Mouse (Mus musculus) olfactory bulb, adult 2 months (tissue): ENCODE data around the gene Akip1. TPM values are rescaled to one million over a fixed set of nuclear protein-coding genes. Genes with fewer than 3 reads are reported as not detected.

Experiments used
- H3K27ac ChIP-seq: fragments of 200-500 bp; 2 replicates; pipeline ENCODE4 v1.5.1; 2012; ENCODE audit warnings: low read depth, low read length; ENCODE audit not compliant: insufficient read depth
- H3K4me1 ChIP-seq: fragments of 200-500 bp; 2 replicates; pipeline ENCODE4 v1.6.1; 2012; ENCODE audit warnings: low read length; ENCODE audit not compliant: control insufficient read depth, insufficient read depth
- H3K4me3 ChIP-seq: fragments of 200-500 bp; 2 replicates; pipeline ENCODE4 v1.5.1; 2012; ENCODE audit warnings: mild to moderate bottlenecking, low read depth, low read length, moderate library complexity; ENCODE audit not compliant: insufficient read depth
- CTCF ChIP-seq: fragments of 200-500 bp; IDR thresholded peaks from 2 replicates; pipeline ENCODE4 v1.5.1; 2012; ENCODE audit warnings: low read depth, mild to moderate bottlenecking, low read length, moderate library complexity; ENCODE audit not compliant: insufficient read depth
- POLR2A ChIP-seq: fragments of 200-500 bp; IDR thresholded peaks from 2 replicates; pipeline ENCODE4 v1.6.1; 2012; ENCODE audit warnings: mild to moderate bottlenecking, low read depth, low read length, moderate library complexity; ENCODE audit not compliant: insufficient read depth
- WGBS: fragments of 180-500 bp; shearing (Covaris S2); methylation state at CpG from one replicate; pipeline ENCODE4 v1.1.7; 2018; 5-methylcytosine and 5-hydroxymethylcytosine counted together
- polyA plus RNA-seq: library from polyadenylated mRNA; stranded (reverse); fragments of >200 nt; gene quantifications from 2 replicates; pipeline ENCODE4 v1.2.4, GENCODE M21; 2012; ENCODE audit warnings: low replicate concordance; ENCODE audit not compliant: missing spikeins, insufficient read depth, insufficient read length

Gene Akip1
- polyA plus RNA-seq, 1 experiment, result not detected

DNA sequence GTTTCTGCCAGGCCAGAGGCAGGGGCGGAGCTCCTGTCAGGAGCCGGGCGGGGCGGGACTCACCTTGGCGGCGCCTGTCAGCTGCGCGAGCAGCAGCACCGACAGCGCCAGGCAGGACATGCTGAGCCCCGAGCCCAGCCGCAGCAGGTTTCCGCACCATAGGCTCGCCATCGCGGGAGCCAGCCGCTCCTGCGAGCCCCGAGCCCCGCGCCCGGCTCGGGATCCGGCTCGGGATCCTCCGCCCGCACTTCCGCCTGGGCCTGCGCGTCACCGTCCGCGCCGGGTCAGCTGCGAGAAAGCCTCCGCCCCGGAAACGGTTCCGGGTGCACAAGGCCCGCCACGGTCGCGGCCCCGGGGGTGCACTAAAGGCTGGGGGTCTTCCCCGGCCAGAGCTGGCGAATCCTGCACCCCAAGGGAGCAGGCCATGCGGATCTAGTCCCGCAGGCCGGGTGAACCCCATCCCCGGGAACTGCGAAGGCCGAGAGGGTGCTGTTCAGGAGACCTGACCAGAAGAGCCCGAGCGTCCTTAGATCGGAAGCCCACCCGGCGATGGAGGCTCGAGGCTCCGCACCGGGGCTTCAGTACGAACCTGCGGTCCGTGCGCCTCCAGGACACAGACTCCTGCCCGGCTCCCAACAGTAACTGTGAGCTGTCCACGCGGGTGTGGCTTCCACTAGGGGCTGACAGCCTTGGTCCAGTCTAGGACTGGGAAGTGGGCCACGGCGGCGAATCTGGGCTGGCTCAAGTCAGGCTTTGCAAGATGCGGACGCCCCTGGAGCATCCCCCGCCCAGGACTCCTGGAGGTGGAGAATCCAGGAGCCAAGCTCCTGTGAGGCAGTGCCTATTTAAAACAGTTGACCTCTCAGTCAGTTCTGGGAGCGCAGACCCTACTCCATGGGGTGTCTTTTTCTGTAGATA is 48.8 kb downstream of the Akip1 start, which contains the start of gene Tmem9b:
Gene Tmem9b, minus strand, starts transcription at position 868 of the 918 bp plus-strand sequence.
- Histone ChIP-seq H3K4me3 (peak within 1 kb of the TSS; percentile 93), H3K4me1 (peaks cover 6% of the 10 kb centered on the region; the same call in 1 of the 2 replicates), H3K27ac (peak within 1 kb of the TSS; percentile 82)
- TF ChIP-seq POLR2A, result peak; percentile 85
- no peak for TF ChIP-seq CTCF
- under 1% methylated on average over 74 of the region's 74 CpGs for WGBS

- no peak overlapping the region for H3K27ac ChIP-seq
- no peak overlapping the region for H3K4me3 ChIP-seq
- TF ChIP-seq CTCF, result no peak
- TF ChIP-seq POLR2A, result no peak
- peaks cover 4% of the 10 kb centered on the region; the same call in 1 of the 2 replicates for H3K4me1 ChIP-seq
- 83% methylated on average over 8 of the region's 8 CpGs for WGBS
Measured at GRCm38 (mm10) chr7:109754034-109754433, 50.5 kb downstream of the Akip1 start.

GRCm38 (mm10) chr7:109756291-109756690 is 52.8 kb downstream of the Akip1 start:
- no peak overlapping the region for H3K27ac ChIP-seq
- 91% methylated on average over 3 of the region's 3 CpGs for WGBS
- no peak for TF ChIP-seq POLR2A
- no peak for TF ChIP-seq CTCF
- no peak overlapping the region for H3K4me3 ChIP-seq
- peaks cover 4% of the 10 kb centered on the region; the same call in 1 of the 2 replicates for H3K4me1 ChIP-seq

Other genes with a start within 250 kb of the Akip1 start
- not detected in 2 replicates for gene Trim66, start 195.6 kb upstream of the Akip1 start, polyA plus RNA-seq
- gene Rpl27a, start 184.5 kb upstream of the Akip1 start, polyA plus RNA-seq, result 653 TPM in 1 of 2 replicates, not detected in the other
- not detected in 2 replicates for gene St5, start 85 bp upstream of the Akip1 start, polyA plus RNA-seq
- not detected in 2 replicates for gene BC051019, start 20.2 kb downstream of the Akip1 start, polyA plus RNA-seq
- gene Ascl3, start 28.0 kb downstream of the Akip1 start, polyA plus RNA-seq, result not detected in 2 replicates
- gene Tmem9b, start 49.2 kb downstream of the Akip1 start, polyA plus RNA-seq, result 349 TPM in 1 of 2 replicates, not detected in the other
- 285 TPM in 1 of 2 replicates, not detected in the other for gene Nrip3, start 78.3 kb downstream of the Akip1 start, polyA plus RNA-seq
- gene Scube2, start 162.0 kb downstream of the Akip1 start, polyA plus RNA-seq, result not detected in 2 replicates